Mouse (Mus musculus) embryonic fibroblast, embryonic 13.5 days (primary cell): ENCODE results near the gene Srarp. TPM values are rescaled to one million over a fixed set of nuclear protein-coding genes. Genes with fewer than 3 reads are reported as not detected.

Source experiments
- H3K27ac ChIP-seq: 2 replicates; pipeline ENCODE4 v1.5.1; 2012; ENCODE audit warnings: low read length, control low read depth, inconsistent platforms; ENCODE audit not compliant: insufficient read depth
- H3K4me1 ChIP-seq: 2 replicates; pipeline ENCODE4 v1.6.1; 2011; ENCODE audit warnings: low read length; ENCODE audit not compliant: control insufficient read depth, insufficient read depth
- H3K4me3 ChIP-seq: 2 replicates; pipeline ENCODE4 v1.5.1; 2011; ENCODE audit warnings: mild to moderate bottlenecking, control low read depth, low read length; ENCODE audit not compliant: insufficient read depth
- CTCF ChIP-seq: IDR thresholded peaks from 2 replicates; pipeline ENCODE4 v1.5.1; 2011; ENCODE audit warnings: mild to moderate bottlenecking, control low read depth, low read length, moderate library complexity, borderline replicate concordance; ENCODE audit not compliant: insufficient read depth
- POLR2A ChIP-seq: IDR thresholded peaks from 2 replicates; pipeline ENCODE4 v1.6.1; 2011; ENCODE audit warnings: low read depth, mild to moderate bottlenecking, control low read depth, low read length, moderate library complexity
- polyA plus RNA-seq: library from polyadenylated mRNA; stranded (reverse); fragments of >200 nt; gene quantifications from 2 replicates; pipeline ENCODE4 v1.2.4, GENCODE M21; 2011; ENCODE audit warnings: low read depth; ENCODE audit not compliant: missing spikeins, insufficient read length

Srarp gene
- not detected in 2 replicates for polyA plus RNA-seq

GRCm38 (mm10) chr4:141435974-141436373 is at the start of gene Srarp:
TSS of gene Srarp (minus strand) at chr4:141436105.
- H3K4me1 ChIP-seq, result no peaks in the 10 kb centered on the region
- TF ChIP-seq CTCF (no peak), POLR2A (no peak)

GRCm38 (mm10) chr4:141484071-141484470 is 48.2 kb upstream of the Srarp start:
- Histone ChIP-seq H3K4me1 (no peaks in the 10 kb centered on the region), H3K27ac (no peak overlapping the region), H3K4me3 (no peak overlapping the region)
- TF ChIP-seq CTCF (no peak), POLR2A (no peak)

More at GRCm38 (mm10) chr4:141435974-141436373, at the start of gene Srarp:
- no peak within 1 kb of the TSS for H3K27ac ChIP-seq
- H3K4me3 ChIP-seq, result no peak within 1 kb of the TSS

GRCm38 (mm10) chr4:141479411-141479810 is 43.5 kb upstream of the Srarp start:
- Histone ChIP-seq H3K27ac (no peak overlapping the region), H3K4me3 (no peak overlapping the region), H3K4me1 (no peaks in the 10 kb centered on the region)
- TF ChIP-seq POLR2A (no peak), CTCF (no peak)

DNA sequence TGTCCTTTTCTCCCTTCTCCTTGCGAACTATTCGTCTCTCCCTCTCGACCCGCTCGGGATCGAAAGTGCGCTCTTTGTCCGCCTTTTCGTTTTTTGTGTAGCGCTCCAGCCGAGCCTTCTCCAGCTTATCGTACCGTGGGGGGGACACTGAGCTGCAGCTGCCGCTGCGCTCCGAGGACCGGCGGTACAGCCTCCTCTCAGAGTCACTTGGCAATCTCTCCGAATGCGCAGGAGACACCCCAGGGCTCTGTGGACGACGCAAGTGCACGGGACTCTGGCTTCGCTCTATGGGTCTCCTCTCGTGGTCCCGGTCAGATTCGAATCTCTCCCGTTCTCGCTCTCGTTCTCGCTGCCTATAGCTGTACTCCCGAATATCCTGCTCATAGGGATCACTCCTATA is 42.9 kb upstream of the Srarp start:
- H3K27ac ChIP-seq, result no peak overlapping the region
- no peaks in the 10 kb centered on the region for H3K4me1 ChIP-seq
- H3K4me3 ChIP-seq, result no peak overlapping the region
- TF ChIP-seq POLR2A (no peak), CTCF (no peak)

- no peak overlapping the region for H3K4me3 ChIP-seq
- TF ChIP-seq CTCF, result no peak
- TF ChIP-seq POLR2A, result no peak
- peak overlapping the region; percentile 2 for H3K27ac ChIP-seq
- no peaks in the 10 kb centered on the region for H3K4me1 ChIP-seq
Measured at GRCm38 (mm10) chr4:141478225-141478624, 42.3 kb upstream of the Srarp start.

DNA sequence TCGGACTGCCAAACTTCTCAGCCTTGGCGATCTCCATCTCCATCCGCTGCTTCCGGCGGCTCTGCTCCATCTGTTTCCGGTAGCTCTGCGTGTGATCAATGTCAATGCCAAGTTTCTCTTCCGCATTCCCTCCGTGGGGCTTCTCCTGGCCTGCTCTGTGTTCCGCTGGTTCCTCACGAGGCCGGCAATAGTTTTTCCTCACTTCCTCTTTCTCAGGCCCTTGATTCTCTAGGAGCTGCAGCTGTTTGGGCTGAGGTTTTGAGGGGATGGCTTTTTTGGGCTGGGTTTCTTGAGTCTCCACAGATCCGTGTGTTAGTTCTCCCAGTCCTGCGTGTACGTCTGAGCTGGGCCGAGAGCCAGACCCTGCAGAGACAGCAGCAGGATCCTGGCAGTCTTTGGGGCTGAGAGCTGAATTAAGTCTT is 41.8 kb upstream of the Srarp start:
- TF ChIP-seq CTCF (no peak), POLR2A (no peak)

GRCm38 (mm10) chr4:141474431-141474830 is 38.5 kb upstream of the Srarp start:
- no peak for TF ChIP-seq CTCF
- TF ChIP-seq POLR2A, result no peak
- Histone ChIP-seq H3K4me3 (no peak overlapping the region), H3K4me1 (no peaks in the 10 kb centered on the region), H3K27ac (no peak overlapping the region)

More for the DNA sequence above, 41.8 kb upstream of the Srarp start:
- H3K4me1 ChIP-seq, result no peaks in the 10 kb centered on the region
- H3K27ac ChIP-seq, result peak overlapping the region; percentile 2; the same call in 1 of the 2 replicates
- no peak overlapping the region for H3K4me3 ChIP-seq

DNA sequence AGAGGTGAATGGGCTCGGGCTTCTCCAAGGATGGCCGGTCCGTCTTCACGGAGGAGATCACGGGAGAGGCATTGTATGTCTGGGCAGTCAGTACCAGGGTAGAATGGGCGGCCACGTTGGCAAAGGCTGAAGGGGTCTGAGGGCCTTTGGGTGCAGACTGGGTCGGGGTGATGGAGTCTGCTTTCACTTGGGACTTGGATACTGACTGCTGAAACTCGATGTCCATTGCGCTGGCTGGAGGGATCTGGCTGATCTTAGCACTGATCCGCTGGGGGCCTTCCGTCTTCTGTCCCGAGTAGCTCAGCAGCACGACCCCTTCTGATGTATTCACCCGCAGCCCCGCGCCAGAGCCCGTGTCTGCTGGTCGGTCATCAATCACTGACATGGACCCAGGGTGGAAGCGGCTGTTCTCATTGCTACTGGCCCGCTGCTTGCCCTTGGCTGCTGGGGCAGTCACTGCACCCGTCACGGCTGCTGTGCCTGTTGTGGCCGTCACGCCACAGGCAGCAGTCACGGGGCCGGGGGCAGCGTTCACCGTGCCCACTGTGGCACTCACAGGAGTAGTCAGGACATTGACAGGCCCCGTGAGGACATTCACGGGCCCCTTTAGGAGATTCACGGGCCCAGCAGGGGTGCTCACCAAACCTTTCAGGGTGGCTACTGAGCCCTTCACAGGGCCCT is 36.9 kb upstream of the Srarp start:
- TF ChIP-seq POLR2A, result no peak
- TF ChIP-seq CTCF, result no peak
- Histone ChIP-seq H3K4me3 (no peak overlapping the region), H3K4me1 (no peaks in the 10 kb centered on the region), H3K27ac (no peak overlapping the region)

GRCm38 (mm10) chr4:141471491-141471890 is 35.6 kb upstream of the Srarp start:
- Histone ChIP-seq H3K4me1 (no peaks in the 10 kb centered on the region), H3K27ac (no peak overlapping the region), H3K4me3 (no peak overlapping the region)
- TF ChIP-seq CTCF, result no peak
- no peak for TF ChIP-seq POLR2A

- TF ChIP-seq CTCF (no peak), POLR2A (no peak)
- no peaks in the 10 kb centered on the region for H3K4me1 ChIP-seq
- no peak overlapping the region for H3K27ac ChIP-seq
- H3K4me3 ChIP-seq, result no peak overlapping the region
Measured at GRCm38 (mm10) chr4:141469343-141469742, 33.4 kb upstream of the Srarp start.
